Mouse (Mus musculus) testis, postnatal 10 days (tissue): ENCODE data around the gene Mdh2.

Experiments used
- DNase-seq: peaks from one replicate; pipeline ENCODE4 v3.0.0; 2021; ENCODE audit warnings: low spot score

Gene Mdh2

GRCm38 (mm10) chr5:135835981-135836380 lies 57.7 kb downstream of the Mdh2 start:
- peak; percentile 51 for DNase-seq
